Mouse (Mus musculus) testis, postnatal 14 days (tissue): ENCODE results near the gene Vmn2r98.
"Not testable (repeated sequence)": the region's sequence is repeated elsewhere in the genome, so short reads cannot be mapped to it uniquely, and the experiment has no call there.

Experiments
- DNase-seq: peaks from one replicate; pipeline ENCODE4 v3.0.0; 2021; ENCODE audit warnings: low spot score

The Vmn2r98 gene

GRCm38 (mm10) chr17:19053160-19053559 lies at the start of gene Vmn2r98:
Vmn2r98 (plus strand) TSS chr17:19053460.
- DNase-seq, result not testable (repeated sequence)

DNA sequence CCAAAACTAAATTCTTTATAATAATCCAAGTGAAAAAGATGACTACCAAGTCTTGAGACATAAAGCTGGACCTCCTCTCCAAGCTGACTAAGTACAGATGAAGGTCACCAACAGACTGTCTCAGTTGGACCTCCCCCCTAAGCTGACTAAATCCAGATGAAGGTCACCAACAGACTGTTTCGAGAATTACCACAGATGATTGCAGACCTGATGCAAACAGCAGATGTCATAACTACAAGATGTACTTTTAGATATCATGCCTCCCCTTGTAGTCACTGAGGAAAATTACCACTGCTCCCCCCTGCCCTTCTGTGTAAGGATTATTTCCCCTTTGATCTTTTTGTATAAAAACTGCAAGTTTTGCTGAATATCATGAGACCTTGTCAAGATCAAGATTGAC lies 21.8 kb upstream of the Vmn2r98 start:
- DNase-seq, result not testable (repeated sequence)

DNA sequence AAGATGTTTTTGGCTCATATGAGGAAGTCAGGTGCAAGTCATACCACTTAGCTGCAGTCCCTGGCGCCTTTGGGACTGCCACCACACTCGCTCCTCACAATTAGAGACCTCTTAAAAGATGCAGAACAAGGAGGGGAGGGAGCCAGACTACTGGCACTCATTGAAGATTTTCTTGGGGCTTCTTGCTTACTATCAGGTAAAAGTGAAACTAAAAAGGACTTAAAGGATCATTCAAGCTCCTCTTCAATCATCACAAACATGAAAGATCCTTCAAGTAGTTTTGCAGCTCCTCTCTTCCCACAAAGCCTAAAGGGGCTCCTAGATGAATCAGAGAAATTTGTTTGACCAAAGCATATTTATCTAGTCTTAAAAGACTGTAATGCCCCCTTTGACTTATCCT lies 21.3 kb upstream of the Vmn2r98 start:
- DNase-seq, result no peak

DNA sequence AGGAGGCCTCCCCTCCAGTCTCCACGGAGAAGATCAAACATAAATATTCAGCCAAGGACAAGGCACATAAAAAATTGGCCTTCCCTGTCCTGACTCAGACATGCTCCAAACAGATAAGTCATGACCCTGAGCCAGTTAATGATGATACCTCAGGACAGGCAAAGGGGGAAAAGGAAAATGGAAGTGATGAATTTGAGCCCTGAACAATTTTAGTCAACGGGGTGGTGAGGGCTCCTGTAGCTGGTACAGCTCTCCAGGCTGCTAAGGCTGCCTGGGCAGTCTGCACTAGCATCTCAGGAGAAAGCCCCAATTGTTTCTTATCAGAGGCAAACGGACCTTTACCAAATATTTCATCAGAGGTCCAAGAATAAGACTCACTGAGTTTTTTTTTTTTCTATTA lies 20.5 kb upstream of the Vmn2r98 start:
- DNase-seq, result no peak
